Mouse (Mus musculus) mature B cell (primary cell): ENCODE data around the gene Ddx47.

Source experiments
- in situ Hi-C: fragments of 300-500 bp; cut with MboI; formaldehyde crosslinking; loops from 2 replicates; pipeline ENCODE4 v1.14.3; 2019

Gene Ddx47

DNA sequence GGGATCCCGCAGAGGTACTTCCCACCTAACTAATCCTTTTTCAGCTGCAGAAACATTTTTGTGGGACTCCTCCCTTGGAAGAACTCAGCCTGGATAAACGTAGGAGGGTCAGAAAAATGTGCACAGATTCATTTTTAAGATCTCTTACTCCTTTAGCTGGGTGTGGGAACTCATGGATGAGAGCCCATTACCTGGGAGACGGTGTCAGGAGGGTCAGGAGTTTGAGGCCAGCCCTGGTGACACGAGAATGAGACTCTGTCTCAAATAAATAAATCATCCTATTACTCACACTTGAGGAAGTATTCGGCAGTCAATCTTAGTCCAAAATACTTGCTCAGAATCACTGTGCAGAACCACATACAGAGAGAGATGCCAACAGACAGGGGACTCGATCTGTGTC is 58.4 kb downstream of the Ddx47 start:
- in situ Hi-C loops, result no loop called here

- in situ Hi-C loops, result no loop called here
These were observed 58.9 kb downstream of the Ddx47 start for GRCm38 (mm10) chr6:135070347-135070746.
